Mouse (Mus musculus): ENCODE data around the gene Mfsd8. TPM values are rescaled to one million over a fixed set of nuclear protein-coding genes. Genes with fewer than 3 reads are reported as not detected.
"Not testable (repeated sequence)": the region's sequence is repeated elsewhere in the genome, so short reads cannot be mapped to it uniquely, and the experiment has no call there.

The Mfsd8 gene
- polyA plus RNA-seq (2015; fragmentation: Nextera tagmentation; extraction: Ambion mirVana), result 7.7 and 7.8 TPM in 2 replicates

DNA sequence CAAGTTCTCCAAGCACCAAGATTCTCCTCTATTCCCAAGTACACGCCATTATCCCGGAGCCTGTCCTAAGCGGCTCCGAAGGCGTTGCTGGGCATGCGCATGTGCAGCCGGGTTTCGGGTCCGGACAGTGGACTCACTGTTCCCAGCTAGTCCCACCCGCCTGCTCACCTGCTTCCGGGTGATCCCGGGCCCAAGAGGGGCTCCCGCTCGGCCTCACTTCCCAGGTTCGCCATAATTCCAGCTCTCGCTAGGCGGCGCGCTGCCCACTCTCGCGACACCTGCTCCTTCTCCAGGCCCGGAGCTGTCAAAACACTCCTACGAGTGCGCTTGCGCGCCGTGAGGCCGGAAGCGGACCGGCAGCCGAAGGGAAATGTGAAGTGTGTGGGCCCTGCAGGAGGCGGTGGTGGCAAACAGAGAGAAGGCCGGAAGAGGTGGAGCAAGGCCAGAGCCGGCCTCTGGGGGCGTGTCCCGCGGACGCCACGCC lies at the start of gene Mfsd8:
Mfsd8 (minus strand) TSS at position 414 of the 484 bp plus-strand sequence.
- peak within 1 kb of the TSS; percentile 44 for H3K9ac ChIP-seq
- H3K4me3 ChIP-seq, result peak within 1 kb of the TSS; percentile 54
- not testable (repeated sequence) for H3K27me3 ChIP-seq, H3K36me3 ChIP-seq, H3K9me3 ChIP-seq, H3K4me1 ChIP-seq
- under 1% methylated on average over 39 of the region's 39 CpGs for WGBS
- ATAC-seq (ENCODE audit: borderline replicate concordance, extremely low read depth, low FRiP score, low TSS enrichment), result peak; percentile 99
- H3K4me2 ChIP-seq, result peak within 1 kb of the TSS; percentile 77
- peak within 1 kb of the TSS; percentile 55 for H3K27ac ChIP-seq

DNA sequence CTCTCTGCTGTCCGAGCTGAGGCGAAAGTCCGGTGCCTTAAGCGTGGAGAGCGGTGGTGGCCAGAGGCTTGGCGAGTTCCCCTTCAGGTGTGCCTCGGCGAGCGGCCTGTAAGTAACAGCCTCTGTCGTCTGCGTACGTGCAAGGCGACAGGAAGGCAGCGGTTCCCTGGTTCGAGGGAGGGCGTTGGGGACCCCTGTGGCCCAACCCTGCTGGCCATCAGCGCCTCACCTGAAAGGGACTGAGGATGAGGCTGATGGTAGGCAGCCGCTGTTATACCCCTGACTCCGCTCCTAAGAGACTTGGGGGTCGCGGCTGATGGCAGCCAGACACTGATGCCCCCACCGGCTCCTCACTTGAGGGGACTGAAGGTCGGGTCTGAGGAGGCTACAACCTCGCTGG lies 47.6 kb upstream of the Mfsd8 start:
- peak overlapping the region; percentile 83 for H3K4me2 ChIP-seq
- peak overlapping the region; percentile 55 for H3K4me3 ChIP-seq
- not testable (repeated sequence) for H3K4me1 ChIP-seq; H3K36me3 ChIP-seq; H3K27me3 ChIP-seq; H3K27ac ChIP-seq; ATAC-seq (ENCODE audit: borderline replicate concordance, extremely low read depth, low FRiP score, low TSS enrichment); H3K9me3 ChIP-seq
- WGBS, result under 1% methylated on average over 21 of the region's 24 CpGs
- peak overlapping the region; percentile 58 for H3K9ac ChIP-seq

- Histone ChIP-seq H3K27ac (peak overlapping the region; percentile 66), H3K4me2 (peak overlapping the region; percentile 83), H3K9ac (peak overlapping the region; percentile 57), H3K4me3 (peak overlapping the region; percentile 55)
- under 1% methylated on average over 34 of the region's 38 CpGs for WGBS
- not testable (repeated sequence) for H3K36me3 ChIP-seq, H3K9me3 ChIP-seq, H3K4me1 ChIP-seq, H3K27me3 ChIP-seq
- peak; percentile 100 for ATAC-seq (ENCODE audit: borderline replicate concordance, extremely low read depth, low FRiP score, low TSS enrichment)
Measured at GRCm38 (mm10) chr3:40893816-40894258, 47.2 kb upstream of the Mfsd8 start.

DNA sequence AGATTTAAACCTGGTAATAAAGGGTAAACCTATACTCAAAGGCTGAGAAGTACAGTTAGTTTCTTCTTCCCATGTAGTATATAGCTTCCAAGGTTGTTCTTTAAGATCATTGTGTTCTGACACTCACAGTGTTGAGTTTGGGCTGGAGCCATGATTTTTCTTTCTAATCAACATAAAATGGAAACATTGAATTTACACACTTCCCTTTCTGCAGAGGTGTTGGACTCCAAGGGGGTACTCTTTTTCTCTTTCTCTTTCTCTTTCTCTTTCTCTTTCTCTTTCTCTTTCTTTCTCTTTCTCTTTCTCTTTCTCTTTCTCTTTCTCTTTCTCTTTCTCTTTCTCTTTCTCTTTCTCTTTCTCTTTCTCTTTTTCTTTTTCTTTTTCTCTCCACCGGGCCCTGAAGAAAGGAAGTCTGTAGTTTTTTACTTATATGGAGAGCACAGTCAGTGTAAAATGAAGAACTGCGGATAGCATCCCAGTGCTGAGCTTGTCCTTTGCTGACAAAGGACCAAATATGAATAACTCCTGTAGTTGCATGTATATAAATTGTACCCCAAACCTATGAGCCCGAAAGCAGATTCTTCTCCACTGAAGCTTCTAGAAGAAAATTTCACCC lies 6.5 kb upstream of the Mfsd8 start:
- WGBS, result 84% methylated on average over 3 of the region's 3 CpGs
- not testable (repeated sequence) for H3K4me2 ChIP-seq; H3K9ac ChIP-seq; H3K36me3 ChIP-seq; H3K4me3 ChIP-seq; H3K27ac ChIP-seq; H3K9me3 ChIP-seq; ATAC-seq (ENCODE audit: borderline replicate concordance, extremely low read depth, low FRiP score, low TSS enrichment); H3K27me3 ChIP-seq; H3K4me1 ChIP-seq

- H3K27me3 ChIP-seq; H3K27ac ChIP-seq; H3K9ac ChIP-seq; H3K36me3 ChIP-seq; H3K4me3 ChIP-seq; H3K4me2 ChIP-seq; H3K9me3 ChIP-seq; H3K4me1 ChIP-seq; ATAC-seq (ENCODE audit: borderline replicate concordance, extremely low read depth, low FRiP score, low TSS enrichment): not testable (repeated sequence)
- 91% methylated on average over 2 of the region's 2 CpGs for WGBS
Measured at GRCm38 (mm10) chr3:40847936-40848335, 1.2 kb upstream of the Mfsd8 start.

DNA sequence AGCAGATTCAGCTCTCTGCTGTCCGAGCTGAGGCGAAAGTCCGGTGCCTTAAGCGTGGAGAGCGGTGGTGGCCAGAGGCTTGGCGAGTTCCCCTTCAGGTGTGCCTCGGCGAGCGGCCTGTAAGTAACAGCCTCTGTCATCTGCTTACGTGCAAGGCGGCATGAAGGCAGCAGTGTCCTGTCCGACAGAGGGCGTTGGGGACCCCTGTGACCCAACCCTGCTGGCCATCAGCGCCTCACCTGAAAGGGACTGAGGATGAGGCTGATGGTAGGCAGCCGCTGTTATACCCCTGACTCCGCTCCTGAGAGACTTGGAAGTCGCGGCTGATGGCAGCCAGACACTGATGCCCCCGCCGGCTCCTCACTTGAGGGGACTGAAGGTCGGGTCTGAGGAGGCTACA lies 332 bp upstream of the Mfsd8 start:
- H3K9me3 ChIP-seq; H3K27ac ChIP-seq; H3K36me3 ChIP-seq; H3K27me3 ChIP-seq; H3K4me1 ChIP-seq; ATAC-seq (ENCODE audit: borderline replicate concordance, extremely low read depth, low FRiP score, low TSS enrichment): not testable (repeated sequence)
- 1% methylated on average over 19 of the region's 21 CpGs for WGBS
- H3K9ac ChIP-seq, result peak overlapping the region; percentile 44
- peak overlapping the region; percentile 54 for H3K4me3 ChIP-seq
- peak overlapping the region; percentile 77 for H3K4me2 ChIP-seq

GRCm38 (mm10) chr3:40846957-40847017 lies 101 bp upstream of the Mfsd8 start, which contains the start of gene Abhd18:
Gene Abhd18, plus strand, starts transcription at chr3:40846970.
- H3K4me1 ChIP-seq; H3K27me3 ChIP-seq; H3K9me3 ChIP-seq; H3K36me3 ChIP-seq; ATAC-seq (ENCODE audit: borderline replicate concordance, extremely low read depth, low FRiP score, low TSS enrichment): not testable (repeated sequence)
- peak within 1 kb of the TSS; percentile 55 for H3K27ac ChIP-seq
- H3K9ac ChIP-seq, result peak within 1 kb of the TSS; percentile 44
- H3K4me2 ChIP-seq, result peak within 1 kb of the TSS; percentile 77
- 0% methylated on average over 2 of the region's 4 CpGs for WGBS
- peak within 1 kb of the TSS; percentile 54 for H3K4me3 ChIP-seq

DNA sequence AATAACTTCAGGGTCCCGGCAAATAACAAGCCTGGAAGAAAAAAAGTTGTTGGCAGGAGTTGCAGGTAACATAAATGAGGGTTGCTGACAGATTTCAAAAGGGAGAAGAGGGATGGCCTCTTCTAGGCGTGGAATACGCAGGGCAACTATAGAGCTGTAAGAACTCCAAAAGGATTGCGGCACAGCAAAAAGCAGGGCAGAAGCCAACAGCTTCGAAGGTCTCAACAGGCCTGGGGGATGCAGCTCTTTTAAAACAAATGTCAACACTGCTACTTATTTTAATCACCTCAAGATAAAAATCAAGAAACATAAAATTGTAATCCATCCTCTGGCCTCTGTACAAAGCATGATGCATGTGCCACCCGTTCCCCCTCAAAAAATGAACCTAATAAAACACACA lies 1.2 kb downstream of the Mfsd8 start:
- ATAC-seq (ENCODE audit: borderline replicate concordance, extremely low read depth, low FRiP score, low TSS enrichment); H3K36me3 ChIP-seq; H3K27ac ChIP-seq; H3K4me1 ChIP-seq; H3K9ac ChIP-seq; H3K27me3 ChIP-seq; H3K9me3 ChIP-seq: not testable (repeated sequence)
- peak overlapping the region; percentile 77 for H3K4me2 ChIP-seq
- peak overlapping the region; percentile 54 for H3K4me3 ChIP-seq
- WGBS, result 79% methylated on average over 6 of the region's 6 CpGs

- no peak for ATAC-seq (ENCODE audit: borderline replicate concordance, extremely low read depth, low FRiP score, low TSS enrichment)
- Histone ChIP-seq H3K4me3 (no peak overlapping the region), H3K9me3 (no peaks in the 10 kb centered on the region), H3K4me2 (no peak overlapping the region), H3K4me1 (no peaks in the 10 kb centered on the region), H3K27me3 (no peaks in the 10 kb centered on the region), H3K36me3 (peaks cover 67% of the 10 kb centered on the region), H3K27ac (no peak overlapping the region), H3K9ac (no peak overlapping the region)
- 85% methylated on average over 2 of the region's 2 CpGs for WGBS
Measured at GRCm38 (mm10) chr3:40813275-40813674, 33.4 kb downstream of the Mfsd8 start.

DNA sequence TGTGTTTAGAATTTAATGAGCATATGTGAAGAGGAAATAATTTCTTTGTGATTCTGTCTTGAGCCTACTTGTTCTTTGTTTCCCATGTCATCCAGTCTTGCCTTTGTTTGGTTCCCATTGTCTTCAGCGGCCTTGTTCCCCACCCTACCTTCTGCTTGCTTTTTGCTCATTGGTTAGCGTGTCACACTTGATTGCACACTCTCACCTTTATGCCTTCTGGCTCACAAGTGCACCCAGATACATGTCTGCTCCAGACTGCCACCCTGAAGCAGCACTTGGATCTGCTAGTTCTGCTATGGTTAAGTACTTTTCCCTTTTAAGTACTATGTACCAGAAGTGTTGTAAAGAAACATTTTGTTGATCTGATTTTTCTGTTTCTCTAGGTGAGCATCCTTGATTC lies 36.8 kb downstream of the Mfsd8 start:
- H3K4me3 ChIP-seq, result no peak overlapping the region
- no peak overlapping the region for H3K4me2 ChIP-seq
- no peaks in the 10 kb centered on the region for H3K27me3 ChIP-seq
- no peak overlapping the region for H3K27ac ChIP-seq
- ATAC-seq (ENCODE audit: borderline replicate concordance, extremely low read depth, low FRiP score, low TSS enrichment), result no peak
- H3K36me3 ChIP-seq, result peaks cover 67% of the 10 kb centered on the region
- H3K4me1 ChIP-seq, result no peaks in the 10 kb centered on the region
- H3K9ac ChIP-seq, result no peak overlapping the region
- WGBS, result 89% methylated on average over 2 of the region's 2 CpGs
- H3K9me3 ChIP-seq, result no peaks in the 10 kb centered on the region

GRCm38 (mm10) chr3:40808686-40809085 lies 38.0 kb downstream of the Mfsd8 start:
- 92% methylated on average over 10 of the region's 10 CpGs for WGBS
- Histone ChIP-seq H3K36me3 (peaks cover 61% of the 10 kb centered on the region), H3K9me3 (no peaks in the 10 kb centered on the region), H3K27ac (no peak overlapping the region), H3K27me3 (no peaks in the 10 kb centered on the region), H3K4me1 (no peaks in the 10 kb centered on the region), H3K4me2 (no peak overlapping the region), H3K4me3 (no peak overlapping the region), H3K9ac (no peak overlapping the region)
- no peak for ATAC-seq (ENCODE audit: borderline replicate concordance, extremely low read depth, low FRiP score, low TSS enrichment)

- Histone ChIP-seq H3K27me3 (no peaks in the 10 kb centered on the region), H3K4me1 (no peaks in the 10 kb centered on the region)
Measured at GRCm38 (mm10) chr3:40806871-40807270, 39.8 kb downstream of the Mfsd8 start.

DNA sequence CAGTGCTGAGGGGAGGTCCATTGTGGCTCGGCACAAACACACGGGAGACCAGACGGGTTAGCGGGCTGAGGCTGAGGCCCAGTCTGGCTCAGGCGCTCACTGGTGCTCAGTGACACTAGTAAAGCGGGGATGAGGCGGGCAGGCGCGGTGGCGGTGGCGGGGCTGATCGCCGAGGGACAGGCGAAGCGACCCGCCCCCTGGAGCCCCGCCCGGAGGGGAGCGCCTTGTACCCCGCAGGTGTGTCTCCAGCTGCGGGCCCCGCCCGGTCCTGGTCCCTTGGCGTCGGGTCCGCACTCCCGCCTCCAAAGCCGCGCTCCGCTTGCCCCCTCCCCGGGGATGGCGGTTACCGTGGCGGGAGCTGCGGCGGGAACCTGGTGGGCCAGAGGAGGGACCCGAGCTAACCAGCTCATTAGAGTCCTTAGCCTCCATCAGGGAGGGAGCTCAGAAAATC lies 46.3 kb downstream of the Mfsd8 start:
- Histone ChIP-seq H3K27ac (peak overlapping the region; percentile 77), H3K4me3 (peak overlapping the region; percentile 95), H3K4me1 (peaks cover 12% of the 10 kb centered on the region; the same call in 1 of the 2 replicates), H3K27me3 (no peaks in the 10 kb centered on the region), H3K9ac (peak overlapping the region; percentile 83), H3K4me2 (peak overlapping the region; percentile 82), H3K36me3 (peaks cover 10% of the 10 kb centered on the region), H3K9me3 (no peaks in the 10 kb centered on the region)
- peak; percentile 78 for ATAC-seq (ENCODE audit: borderline replicate concordance, extremely low read depth, low FRiP score, low TSS enrichment)
- WGBS, result under 1% methylated on average over 37 of the region's 37 CpGs

More at GRCm38 (mm10) chr3:40806871-40807270, 39.8 kb downstream of the Mfsd8 start:
- Histone ChIP-seq H3K9ac (no peak overlapping the region), H3K4me2 (no peak overlapping the region), H3K36me3 (peaks cover 53% of the 10 kb centered on the region), H3K4me3 (no peak overlapping the region), H3K27ac (no peak overlapping the region), H3K9me3 (no peaks in the 10 kb centered on the region)
- WGBS, result 65% methylated on average over 2 of the region's 2 CpGs
- ATAC-seq (ENCODE audit: borderline replicate concordance, extremely low read depth, low FRiP score, low TSS enrichment), result no peak
